Mouse (Mus musculus): ENCODE data around the gene Prok2.
A peak's percentile ranks its signal among the peaks of the same experiment; 100 is the strongest.

Gene Prok2

GRCm38 (mm10) chr6:99725971-99726561 lies at the start of gene Prok2:
Prok2 (minus strand) TSS chr6:99726392.
- peak; percentile 55 for DNase-seq

- no peak for DNase-seq
Measured at GRCm38 (mm10) chr6:99774680-99775079, 48.5 kb upstream of the Prok2 start.

GRCm38 (mm10) chr6:99768495-99768894 lies 42.3 kb upstream of the Prok2 start:
- peak; percentile 19 for DNase-seq

DNA sequence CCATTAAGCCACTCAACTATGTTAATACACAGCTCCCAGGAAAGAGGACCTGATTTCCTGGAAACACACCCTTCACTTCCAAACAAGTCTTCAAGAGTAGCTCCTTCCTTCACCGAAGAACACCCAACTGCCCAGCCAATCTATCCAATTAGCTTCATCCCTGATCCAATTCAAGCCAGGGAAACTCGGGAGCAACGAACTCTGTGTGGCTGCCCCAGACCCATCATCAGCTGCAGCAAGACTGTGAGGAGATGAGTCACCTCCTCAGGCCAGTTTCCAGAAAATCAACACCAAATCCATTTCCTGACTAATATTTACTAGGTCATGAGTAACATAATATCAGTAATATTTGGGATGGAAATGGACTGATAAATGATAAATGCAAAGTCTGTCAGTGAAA lies 38.7 kb upstream of the Prok2 start:
- DNase-seq: no peak

DNA sequence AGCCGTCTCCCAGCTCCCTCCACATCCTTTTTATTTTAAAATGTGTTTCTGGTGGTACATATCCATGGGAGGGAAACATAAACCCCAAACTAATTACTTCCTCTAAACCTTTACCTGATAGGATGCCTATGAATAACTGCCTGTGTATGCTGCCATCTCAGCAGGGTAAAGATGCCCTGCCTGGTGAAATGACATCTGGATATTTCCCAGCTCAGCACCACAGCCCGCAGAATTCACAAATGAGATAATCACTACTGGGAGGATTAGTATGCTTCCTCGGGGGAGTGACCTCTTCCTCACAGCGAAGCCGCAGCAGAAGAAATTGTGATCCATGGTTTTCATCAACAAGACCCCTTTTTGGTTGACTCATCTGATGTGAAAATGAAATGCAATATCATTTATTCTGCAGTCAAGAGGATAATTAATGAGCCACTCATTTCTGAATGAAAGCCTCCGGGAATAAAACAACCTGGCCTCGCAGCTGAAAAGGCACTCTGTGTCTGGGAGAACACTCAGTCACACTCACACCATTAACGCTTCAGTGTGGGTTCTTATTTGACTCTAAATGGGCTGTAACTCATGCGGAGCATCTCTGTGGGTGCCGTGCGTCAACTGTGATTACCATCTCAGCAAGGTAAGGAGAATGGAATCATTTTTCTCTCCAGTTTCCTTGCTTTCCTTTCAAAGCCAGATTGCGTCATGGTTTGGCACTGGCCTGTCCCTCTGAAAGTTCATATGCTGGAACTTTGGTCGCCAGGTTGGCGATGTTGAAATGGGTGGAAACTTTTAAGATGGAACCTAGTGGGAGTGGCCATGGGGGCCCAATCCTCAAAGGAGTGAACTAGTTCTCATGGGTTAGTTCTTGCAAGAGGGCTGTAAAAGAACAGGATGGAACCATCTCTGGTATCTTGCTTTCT lies 36.1 kb upstream of the Prok2 start:
- DNase-seq: no peak

- DNase-seq: no peak
Measured at GRCm38 (mm10) chr6:99756105-99756504, 29.9 kb upstream of the Prok2 start.

GRCm38 (mm10) chr6:99751308-99751707 lies 25.1 kb upstream of the Prok2 start:
- DNase-seq: no peak

GRCm38 (mm10) chr6:99746275-99746674 lies 20.1 kb upstream of the Prok2 start:
- no peak for DNase-seq

DNA sequence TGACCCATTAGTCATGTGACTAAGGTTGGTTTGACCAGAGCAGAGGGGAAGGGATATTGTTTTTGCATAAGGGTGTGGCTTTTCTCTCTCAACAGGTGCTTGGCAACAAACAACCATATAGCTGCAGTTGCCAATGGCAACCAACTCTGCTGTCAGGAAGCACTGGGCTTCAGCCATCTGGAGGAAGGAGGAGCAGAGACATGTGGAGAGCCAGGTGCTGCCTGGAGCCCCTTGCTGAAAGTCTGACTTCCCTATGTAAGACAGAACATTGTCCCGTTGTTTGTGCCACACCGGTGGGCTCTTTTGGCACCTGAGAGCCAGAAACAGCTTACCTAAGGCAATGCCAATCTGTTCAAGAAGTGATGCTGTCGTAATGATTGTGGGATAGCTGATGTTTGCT lies 16.7 kb upstream of the Prok2 start:
- DNase-seq: no peak

DNA sequence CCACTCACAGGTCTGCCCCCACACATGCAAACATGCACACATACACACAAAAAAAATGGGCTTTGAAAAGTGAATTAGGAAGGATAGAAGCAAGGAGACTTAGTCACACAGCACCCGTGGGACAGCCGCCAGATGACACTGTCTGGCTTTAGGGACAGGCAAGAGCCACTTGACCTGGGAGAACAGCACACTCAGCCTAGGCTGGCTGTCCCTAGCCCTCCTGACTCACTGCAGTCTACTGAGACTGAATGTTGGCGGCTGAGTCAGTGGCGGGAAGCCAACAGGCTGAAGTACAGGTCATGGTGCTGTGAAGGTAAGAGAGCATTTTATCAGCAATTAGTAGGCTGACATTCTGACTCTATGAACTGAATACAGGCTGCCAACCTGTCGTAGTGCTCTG lies 8.5 kb upstream of the Prok2 start:
- no peak for DNase-seq

DNA sequence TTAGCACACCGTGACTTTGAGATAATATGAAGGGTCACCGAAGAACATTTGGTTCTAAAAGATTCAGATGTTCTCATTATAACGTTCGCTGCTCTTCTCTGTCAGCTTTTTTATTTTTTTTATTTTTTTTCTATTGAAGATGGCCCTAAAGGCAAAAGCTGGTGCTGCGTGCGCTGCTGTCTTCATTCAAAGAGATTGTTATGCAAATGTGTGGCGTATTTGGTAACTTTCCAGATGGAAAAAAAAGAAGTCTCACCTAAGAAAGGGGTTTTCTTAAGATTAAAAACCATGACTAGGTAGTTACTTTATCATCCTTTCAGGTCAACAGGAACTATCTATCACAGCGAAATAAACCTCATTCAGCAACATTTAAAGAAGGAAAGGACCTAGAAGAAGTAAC lies 6.5 kb upstream of the Prok2 start:
- no peak for DNase-seq

GRCm38 (mm10) chr6:99731926-99732325 lies 5.7 kb upstream of the Prok2 start:
- DNase-seq: no peak

GRCm38 (mm10) chr6:99729853-99730252 lies 3.7 kb upstream of the Prok2 start:
- no peak for DNase-seq

DNA sequence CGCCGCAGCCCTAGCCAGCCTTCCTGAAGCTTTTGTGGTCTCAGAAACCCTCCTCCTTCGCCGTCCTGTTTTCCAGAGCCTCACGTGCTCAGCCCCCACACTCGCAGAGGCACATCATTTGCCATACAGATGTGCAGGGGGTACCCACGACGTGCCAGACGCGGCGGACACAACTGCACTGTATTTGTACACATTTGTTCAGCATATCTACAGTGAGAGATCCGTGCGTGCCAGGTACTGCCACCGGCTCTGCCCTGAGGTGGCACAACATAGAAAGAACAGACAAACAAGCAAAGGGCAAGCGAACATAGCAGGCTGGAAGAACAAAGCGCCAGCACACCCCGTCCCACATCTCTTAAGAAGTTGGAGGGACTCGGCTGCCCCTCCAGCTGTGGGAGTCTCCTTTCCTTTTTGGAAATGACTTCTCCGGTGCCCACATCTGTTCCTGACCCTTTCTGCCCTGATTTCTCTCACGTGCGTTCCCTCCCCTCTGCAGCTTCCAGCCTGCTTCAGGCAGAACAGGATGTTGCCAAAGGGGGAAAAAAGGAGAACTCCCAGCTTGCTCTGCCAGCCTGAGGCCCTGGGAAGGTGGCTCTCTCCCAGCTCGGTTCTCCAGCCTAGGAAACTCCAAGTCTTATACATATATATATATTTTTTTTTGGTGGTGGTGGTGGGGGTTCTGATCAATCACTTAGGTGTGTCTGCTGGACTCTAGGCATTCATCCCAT lies 548 bp upstream of the Prok2 start:
- DNase-seq: peak; percentile 28

DNA sequence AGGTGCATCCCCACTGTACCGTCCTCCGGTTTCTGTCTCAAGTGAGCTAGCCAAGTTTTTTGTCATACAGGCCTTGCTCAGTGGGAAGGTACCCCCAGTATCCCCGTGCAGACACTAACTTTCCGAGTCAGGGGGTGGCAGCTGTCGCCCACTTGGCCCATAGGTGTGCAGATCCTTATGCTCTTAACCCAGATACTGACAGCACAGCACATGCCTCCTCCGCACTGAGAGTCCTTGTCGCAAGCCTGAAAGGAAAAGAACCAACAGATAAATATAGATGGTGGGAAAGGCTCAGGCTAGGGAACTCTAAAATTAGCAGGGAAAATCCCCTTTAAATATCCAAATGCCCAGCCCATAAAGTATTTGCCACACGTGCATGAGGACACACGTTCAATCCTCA lies 3.8 kb downstream of the Prok2 start:
- DNase-seq: no peak

- DNase-seq: no peak
Measured at GRCm38 (mm10) chr6:99721032-99721431, 5.2 kb downstream of the Prok2 start.

GRCm38 (mm10) chr6:99715913-99716312 lies 10.3 kb downstream of the Prok2 start:
- no peak for DNase-seq

GRCm38 (mm10) chr6:99715191-99715590 lies 11.0 kb downstream of the Prok2 start:
- no peak for DNase-seq

- DNase-seq: no peak
Measured at GRCm38 (mm10) chr6:99713256-99713655, 12.9 kb downstream of the Prok2 start.

DNA sequence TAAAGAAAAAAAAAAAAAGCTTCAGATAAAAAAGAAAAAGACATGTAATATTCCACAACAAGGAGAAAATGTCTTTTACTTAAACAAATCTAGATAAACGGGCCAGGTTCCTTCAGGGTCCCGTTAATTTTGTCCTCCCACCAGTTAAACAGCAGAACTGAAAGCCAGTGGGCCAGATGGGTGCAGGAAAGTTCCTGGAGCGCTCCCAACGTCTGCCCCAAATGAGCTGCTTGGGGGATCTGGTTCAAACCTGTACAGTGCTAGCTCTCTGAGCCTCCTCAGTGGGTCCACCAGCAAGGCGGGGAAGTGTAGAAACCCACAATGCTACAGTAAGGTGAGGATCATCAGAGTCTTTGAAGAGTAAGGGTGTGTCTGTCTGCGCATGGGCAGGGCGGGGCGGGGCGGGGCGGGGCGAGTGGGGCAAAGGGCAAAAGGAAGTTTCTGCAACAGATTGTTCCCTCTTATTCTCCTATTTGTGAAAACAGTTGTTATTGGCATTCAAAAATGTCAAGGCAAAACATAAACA lies 14.6 kb downstream of the Prok2 start:
- DNase-seq: no peak

GRCm38 (mm10) chr6:99700484-99700883 lies 25.7 kb downstream of the Prok2 start:
- no peak for DNase-seq

DNA sequence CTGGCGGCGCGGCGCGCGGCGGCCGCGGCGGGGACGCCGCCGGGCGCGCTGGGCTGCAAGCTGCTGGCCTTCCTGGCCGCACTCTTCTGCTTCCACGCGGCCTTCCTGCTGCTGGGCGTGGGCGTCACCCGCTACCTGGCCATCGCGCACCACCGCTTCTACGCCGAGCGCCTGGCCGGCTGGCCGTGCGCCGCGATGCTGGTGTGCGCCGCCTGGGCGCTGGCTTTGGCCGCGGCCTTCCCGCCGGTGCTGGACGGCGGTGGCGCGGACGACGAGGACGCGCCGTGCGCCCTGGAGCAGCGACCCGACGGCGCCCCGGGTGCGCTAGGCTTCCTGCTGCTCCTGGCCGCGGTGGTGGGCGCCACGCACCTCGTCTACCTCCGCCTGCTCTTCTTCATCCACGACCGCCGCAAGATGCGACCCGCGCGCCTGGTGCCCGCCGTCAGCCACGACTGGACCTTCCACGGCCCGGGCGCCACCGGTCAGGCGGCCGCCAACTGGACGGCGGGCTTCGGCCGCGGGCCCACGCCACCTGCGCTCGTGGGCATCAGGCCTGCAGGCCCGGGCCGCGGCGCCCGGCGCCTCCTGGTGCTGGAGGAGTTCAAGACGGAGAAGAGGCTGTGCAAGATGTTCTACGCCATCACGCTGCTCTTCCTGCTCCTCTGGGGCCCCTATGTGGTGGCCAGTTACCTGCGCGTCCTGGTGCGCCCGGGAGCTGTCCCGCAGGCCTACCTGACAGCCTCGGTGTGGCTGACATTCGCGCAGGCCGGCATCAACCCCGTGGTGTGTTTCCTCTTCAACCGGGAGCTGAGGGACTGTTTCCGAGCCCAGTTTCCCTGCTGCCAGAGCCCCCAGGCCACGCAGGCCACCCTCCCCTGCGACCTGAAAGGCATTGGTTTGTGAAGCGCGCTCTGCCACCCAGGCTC lies 33.0 kb downstream of the Prok2 start:
- peak; percentile 64 for DNase-seq
